Mouse (Mus musculus) embryonic facial prominence, embryonic 10.5 days (tissue): ENCODE data around the gene Rps6kb1. TPM values are rescaled to one million over a fixed set of nuclear protein-coding genes. Genes with fewer than 3 reads are reported as not detected.

Experiments used
- DNase-seq: peaks from one replicate; pipeline ENCODE4 v3.0.0-alpha.2; 2017; ENCODE audit warnings: low spot score
- H3K27ac ChIP-seq: fragments of 300-500 bp; sonication (generic); replicated peaks from 2 replicates; pipeline ENCODE4 v1.5.1; 2016; ENCODE audit warnings: mild to moderate bottlenecking
- H3K27me3 ChIP-seq: fragments of 300-500 bp; sonication (generic); replicated peaks from 2 replicates; pipeline ENCODE4 v1.6.1; 2016; ENCODE audit warnings: low read depth, mild to moderate bottlenecking; ENCODE audit not compliant: poor library complexity, severe bottlenecking
- H3K36me3 ChIP-seq: fragments of 300-500 bp; sonication (generic); replicated peaks from 2 replicates; pipeline ENCODE4 v1.6.1; 2016; ENCODE audit warnings: mild to moderate bottlenecking, moderate library complexity
- H3K4me1 ChIP-seq: fragments of 300-500 bp; sonication (generic); 2 replicates; pipeline ENCODE4 v1.6.1; 2016
- H3K4me3 ChIP-seq: fragments of 300-500 bp; sonication (generic); 2 replicates; pipeline ENCODE4 v1.5.1; 2016; ENCODE audit warnings: mild to moderate bottlenecking, moderate library complexity
- H3K9me3 ChIP-seq: fragments of 300-500 bp; sonication (generic); 2 replicates; pipeline ENCODE4 v1.6.1; 2016; ENCODE audit warnings: mild to moderate bottlenecking
- WGBS: fragments of 180-500 bp; shearing (Covaris S2); methylation state at CpG from one replicate; pipeline ENCODE4 v1.1.7; 2016; 5-methylcytosine and 5-hydroxymethylcytosine counted together
- polyA plus RNA-seq: library from polyadenylated mRNA; unstranded; fragments of >200 nt; fragmentation: Nextera tagmentation; extraction: Ambion mirVana; gene quantifications from 2 replicates; pipeline ENCODE4 v1.2.1, GENCODE M21; 2016

Rps6kb1 gene
- 63.0 and 66.9 TPM in 2 replicates for polyA plus RNA-seq

GRCm38 (mm10) chr11:86544639-86545299, at the start of gene Rps6kb1, which contains the start of gene Tubd1:
Gene Rps6kb1 (minus strand): TSS chr11:86544805.
Gene Tubd1 (plus strand): TSS chr11:86544991.
- WGBS = under 1% methylated on average over 43 of the region's 43 CpGs
- Histone ChIP-seq H3K9me3 (no peaks in the 10 kb centered on the region), H3K27me3 (no peaks in the 10 kb centered on the region), H3K36me3 (peaks cover 29% of the 10 kb centered on the region), H3K4me3 (peak within 1 kb of the TSS; percentile 100), H3K4me1 (peaks cover 32% of the 10 kb centered on the region), H3K27ac (peak within 1 kb of the TSS; percentile 93)
- peak; percentile 99 for DNase-seq

- Histone ChIP-seq H3K9me3 (no peaks in the 10 kb centered on the region), H3K27ac (no peak overlapping the region), H3K4me3 (no peak overlapping the region), H3K4me1 (peaks cover 5% of the 10 kb centered on the region), H3K36me3 (peaks cover 4% of the 10 kb centered on the region; the same call in 1 of the 2 replicates), H3K27me3 (no peaks in the 10 kb centered on the region)
- 92% methylated on average over 5 of the region's 5 CpGs for WGBS
- DNase-seq = no peak
Measured at GRCm38 (mm10) chr11:86593443-86593842, 48.8 kb upstream of the Rps6kb1 start.

GRCm38 (mm10) chr11:86592993-86593392, 48.4 kb upstream of the Rps6kb1 start:
- H3K9me3 ChIP-seq = no peaks in the 10 kb centered on the region
- peaks cover 4% of the 10 kb centered on the region; the same call in 1 of the 2 replicates for H3K36me3 ChIP-seq
- DNase-seq = no peak
- H3K4me3 ChIP-seq = no peak overlapping the region
- no peak overlapping the region for H3K27ac ChIP-seq
- H3K27me3 ChIP-seq = no peaks in the 10 kb centered on the region
- 32% methylated on average over 3 of the region's 3 CpGs for WGBS
- H3K4me1 ChIP-seq = peaks cover 7% of the 10 kb centered on the region

- Histone ChIP-seq H3K36me3 (peaks cover 4% of the 10 kb centered on the region; the same call in 1 of the 2 replicates), H3K4me1 (peaks cover 17% of the 10 kb centered on the region), H3K27me3 (no peaks in the 10 kb centered on the region), H3K4me3 (no peak overlapping the region), H3K27ac (no peak overlapping the region), H3K9me3 (no peaks in the 10 kb centered on the region)
- no peak for DNase-seq
- WGBS = 86% methylated on average over 2 of the region's 2 CpGs
Measured at GRCm38 (mm10) chr11:86591931-86592616, 47.5 kb upstream of the Rps6kb1 start.

GRCm38 (mm10) chr11:86591301-86591845, 46.8 kb upstream of the Rps6kb1 start:
- H3K9me3 ChIP-seq = no peaks in the 10 kb centered on the region
- DNase-seq = no peak
- H3K36me3 ChIP-seq = peaks cover 4% of the 10 kb centered on the region; the same call in 1 of the 2 replicates
- H3K4me1 ChIP-seq = peaks cover 24% of the 10 kb centered on the region
- no peak overlapping the region for H3K27ac ChIP-seq
- H3K27me3 ChIP-seq = no peaks in the 10 kb centered on the region
- 86% methylated on average over 4 of the region's 4 CpGs for WGBS
- H3K4me3 ChIP-seq = no peak overlapping the region

- no peak overlapping the region for H3K27ac ChIP-seq
- 89% methylated on average over 10 of the region's 10 CpGs for WGBS
- no peak for DNase-seq
- no peaks in the 10 kb centered on the region for H3K9me3 ChIP-seq
- no peaks in the 10 kb centered on the region for H3K27me3 ChIP-seq
- H3K36me3 ChIP-seq = peaks cover 4% of the 10 kb centered on the region; the same call in 1 of the 2 replicates
- peaks cover 29% of the 10 kb centered on the region for H3K4me1 ChIP-seq
- H3K4me3 ChIP-seq = no peak overlapping the region
Measured at GRCm38 (mm10) chr11:86590579-86590978, 46.0 kb upstream of the Rps6kb1 start.

- no peak for DNase-seq
- no peaks in the 10 kb centered on the region for H3K9me3 ChIP-seq
- H3K27ac ChIP-seq = no peak overlapping the region
- H3K27me3 ChIP-seq = no peaks in the 10 kb centered on the region
- peaks cover 4% of the 10 kb centered on the region; the same call in 1 of the 2 replicates for H3K36me3 ChIP-seq
- peaks cover 34% of the 10 kb centered on the region for H3K4me1 ChIP-seq
- H3K4me3 ChIP-seq = no peak overlapping the region
- 90% methylated on average over 4 of the region's 4 CpGs for WGBS
Measured at GRCm38 (mm10) chr11:86590066-86590465, 45.5 kb upstream of the Rps6kb1 start.

- no peak overlapping the region for H3K4me3 ChIP-seq
Measured at GRCm38 (mm10) chr11:86588583-86589298, 44.1 kb upstream of the Rps6kb1 start.

GRCm38 (mm10) chr11:86587830-86588229, 43.2 kb upstream of the Rps6kb1 start:
- 34% methylated on average over 7 of the region's 7 CpGs for WGBS
- H3K27ac ChIP-seq = peak overlapping the region; percentile 77
- DNase-seq = no peak
- peaks cover 2% of the 10 kb centered on the region; the same call in 1 of the 2 replicates for H3K36me3 ChIP-seq
- H3K9me3 ChIP-seq = no peaks in the 10 kb centered on the region
- H3K27me3 ChIP-seq = no peaks in the 10 kb centered on the region
- peaks cover 30% of the 10 kb centered on the region for H3K4me1 ChIP-seq
- H3K4me3 ChIP-seq = peak overlapping the region; percentile 47

More at GRCm38 (mm10) chr11:86588583-86589298, 44.1 kb upstream of the Rps6kb1 start:
- Histone ChIP-seq H3K27me3 (no peaks in the 10 kb centered on the region), H3K36me3 (peaks cover under 1% of the 10 kb centered on the region; the same call in 1 of the 2 replicates), H3K9me3 (no peaks in the 10 kb centered on the region), H3K4me1 (peaks cover 35% of the 10 kb centered on the region), H3K27ac (no peak overlapping the region)
- 93% methylated on average over 4 of the region's 4 CpGs for WGBS
- no peak for DNase-seq

GRCm38 (mm10) chr11:86586868-86587792, 42.5 kb upstream of the Rps6kb1 start:
- Histone ChIP-seq H3K4me3 (peak overlapping the region; percentile 47), H3K27ac (peak overlapping the region; percentile 77), H3K9me3 (no peaks in the 10 kb centered on the region), H3K4me1 (peaks cover 30% of the 10 kb centered on the region), H3K27me3 (no peaks in the 10 kb centered on the region), H3K36me3 (peaks cover 3% of the 10 kb centered on the region; the same call in 1 of the 2 replicates)
- DNase-seq = peak; percentile 63
- 6% methylated on average over 15 of the region's 15 CpGs for WGBS

GRCm38 (mm10) chr11:86586177-86586867, 41.7 kb upstream of the Rps6kb1 start:
- peak overlapping the region; percentile 47 for H3K4me3 ChIP-seq
- DNase-seq = peak; percentile 37
- 17% methylated on average over 12 of the region's 12 CpGs for WGBS
- H3K27ac ChIP-seq = peak overlapping the region; percentile 77
- H3K36me3 ChIP-seq = peaks cover 3% of the 10 kb centered on the region; the same call in 1 of the 2 replicates
- no peaks in the 10 kb centered on the region for H3K9me3 ChIP-seq
- H3K27me3 ChIP-seq = no peaks in the 10 kb centered on the region
- H3K4me1 ChIP-seq = peaks cover 36% of the 10 kb centered on the region
